Mouse (Mus musculus) gastrocnemius, postnatal 25 days (tissue): ENCODE measurements around the gene Pxylp1. TPM values are rescaled to one million over a fixed set of nuclear protein-coding genes. Genes with fewer than 3 reads are reported as not detected.

Experiments used
- DNase-seq: peaks from one replicate; pipeline ENCODE4 v3.0.0; 2022
- total RNA-seq, 2 experiments: library from RNA; stranded (reverse); gene quantifications; 1 replicate in 1 of 2; 2 replicates in 1 of 2; pipeline ENCODE4 v1.2.3; 2021

Pxylp1 gene
- total RNA-seq, 2 experiments from 2014 or later, result 1.7 to 1.8 TPM

- DNase-seq, result no peak
Observed at GRCm38 (mm10) chr9:96823541-96823940, 68.9 kb downstream of the Pxylp1 start.

GRCm38 (mm10) chr9:96823005-96823404 lies 69.5 kb downstream of the Pxylp1 start:
- DNase-seq, result no peak

GRCm38 (mm10) chr9:96818822-96819481 lies 73.5 kb downstream of the Pxylp1 start:
- no peak for DNase-seq

- DNase-seq, result no peak
Observed at GRCm38 (mm10) chr9:96818128-96818821, 74.2 kb downstream of the Pxylp1 start.

- no peak for DNase-seq
Observed at GRCm38 (mm10) chr9:96811996-96812395, 80.5 kb downstream of the Pxylp1 start.

GRCm38 (mm10) chr9:96800131-96800825 lies 92.2 kb downstream of the Pxylp1 start:
- no peak for DNase-seq

GRCm38 (mm10) chr9:96797311-96797710 lies 95.2 kb downstream of the Pxylp1 start:
- no peak for DNase-seq

- no peak for DNase-seq
Observed at GRCm38 (mm10) chr9:96795399-96795928, 97.0 kb downstream of the Pxylp1 start.

GRCm38 (mm10) chr9:96794601-96795000 lies 97.9 kb downstream of the Pxylp1 start:
- no peak for DNase-seq

- no peak for DNase-seq
Observed at GRCm38 (mm10) chr9:96792543-96792942, 99.9 kb downstream of the Pxylp1 start.

- no peak for DNase-seq
Observed at GRCm38 (mm10) chr9:96790389-96791007, 102.0 kb downstream of the Pxylp1 start.

GRCm38 (mm10) chr9:96789906-96790305 lies 102.6 kb downstream of the Pxylp1 start:
- DNase-seq, result no peak

GRCm38 (mm10) chr9:96787797-96788196 lies 104.7 kb downstream of the Pxylp1 start:
- no peak for DNase-seq

- no peak for DNase-seq
Observed at GRCm38 (mm10) chr9:96785871-96786342, 106.6 kb downstream of the Pxylp1 start.

GRCm38 (mm10) chr9:96785187-96785586 lies 107.3 kb downstream of the Pxylp1 start:
- DNase-seq, result no peak

GRCm38 (mm10) chr9:96783667-96784066 lies 108.8 kb downstream of the Pxylp1 start:
- no peak for DNase-seq

GRCm38 (mm10) chr9:96783258-96783657 lies 109.2 kb downstream of the Pxylp1 start:
- no peak for DNase-seq

- DNase-seq, result no peak
Observed at GRCm38 (mm10) chr9:96782062-96782461, 110.4 kb downstream of the Pxylp1 start.
